Mouse (Mus musculus): ENCODE data around the gene Atf7.

Atf7 gene

DNA sequence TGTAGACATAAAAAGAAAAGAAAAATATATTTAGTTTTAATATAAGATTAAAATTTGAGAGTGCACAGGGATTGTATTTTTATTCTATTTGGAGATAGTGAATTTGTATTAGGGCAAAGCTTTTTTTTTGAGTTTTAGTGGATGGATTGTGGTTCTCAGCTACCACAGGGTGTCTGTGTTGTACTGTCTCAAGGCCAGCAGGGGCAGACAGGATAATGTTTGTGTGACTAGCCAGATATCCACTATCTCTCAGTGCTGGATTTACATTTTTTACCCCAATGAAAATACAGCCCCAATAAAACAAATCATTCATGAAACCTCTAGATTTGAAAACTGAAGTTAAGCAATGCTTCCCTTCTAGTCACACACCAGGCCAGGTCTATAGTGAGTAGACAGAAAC, 67.7 kb downstream of the Atf7 start:
- peak; percentile 66; the same call in 1 of the 2 replicates for ATAC-seq (ENCODE audit: insufficient number of reproducible peaks, low FRiP score, low TSS enrichment)

DNA sequence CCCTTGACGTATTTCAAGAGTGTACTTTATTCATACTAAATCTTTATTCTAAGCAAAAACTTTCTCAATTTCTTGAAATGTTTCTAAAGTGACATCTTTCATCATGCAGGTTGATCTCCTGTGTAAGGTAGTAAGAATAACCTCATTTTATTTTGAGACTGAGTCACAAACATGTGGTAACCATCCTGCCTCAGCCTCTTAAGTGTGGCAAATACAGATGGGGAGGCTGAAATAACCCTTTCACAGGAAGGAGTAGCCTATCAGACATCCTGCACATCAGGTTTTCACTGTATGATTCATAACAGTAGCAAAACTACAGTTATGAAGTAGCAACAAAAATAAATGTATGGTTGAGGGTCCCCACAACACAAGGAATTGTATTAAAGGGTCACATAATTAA, 69.7 kb downstream of the Atf7 start:
- ATAC-seq (ENCODE audit: insufficient number of reproducible peaks, low FRiP score, low TSS enrichment): no peak

- ATAC-seq (ENCODE audit: insufficient number of reproducible peaks, low FRiP score, low TSS enrichment): no peak
Measured at GRCm38 (mm10) chr15:102552599-102552998, 72.7 kb downstream of the Atf7 start.

- ATAC-seq (ENCODE audit: insufficient number of reproducible peaks, low FRiP score, low TSS enrichment): peak; percentile 62
Measured at GRCm38 (mm10) chr15:102547478-102547877, 77.8 kb downstream of the Atf7 start.

- peak; percentile 79 for ATAC-seq (ENCODE audit: insufficient number of reproducible peaks, low FRiP score, low TSS enrichment)
Measured at GRCm38 (mm10) chr15:102546677-102547427, 78.4 kb downstream of the Atf7 start.

- ATAC-seq (ENCODE audit: insufficient number of reproducible peaks, low FRiP score, low TSS enrichment): no peak
Measured at GRCm38 (mm10) chr15:102546246-102546645, 79.0 kb downstream of the Atf7 start.

GRCm38 (mm10) chr15:102544801-102545200, 80.5 kb downstream of the Atf7 start:
- peak; percentile 85 for ATAC-seq (ENCODE audit: insufficient number of reproducible peaks, low FRiP score, low TSS enrichment)

DNA sequence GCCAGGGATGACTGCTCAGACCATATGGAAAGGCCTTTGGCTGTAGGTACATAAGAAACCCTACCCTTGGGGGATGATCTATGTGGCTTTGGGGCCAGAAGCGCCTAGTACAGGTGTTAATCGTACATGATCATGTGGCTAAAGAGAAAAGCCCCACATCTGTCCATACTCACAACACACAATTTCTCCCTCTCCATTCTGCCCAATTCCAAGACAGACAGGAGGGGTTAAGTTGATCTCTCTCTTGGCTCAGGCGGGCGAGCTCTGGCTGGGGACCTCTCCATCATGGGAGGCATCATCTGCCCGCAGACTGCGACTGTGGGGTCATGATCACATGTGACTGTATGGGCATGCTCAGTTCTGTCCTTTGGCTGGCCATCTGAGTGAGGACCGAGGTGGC, 91.3 kb downstream of the Atf7 start:
- no peak for ATAC-seq (ENCODE audit: insufficient number of reproducible peaks, low FRiP score, low TSS enrichment)

GRCm38 (mm10) chr15:102532106-102532900, 93.0 kb downstream of the Atf7 start:
- ATAC-seq (ENCODE audit: insufficient number of reproducible peaks, low FRiP score, low TSS enrichment): peak; percentile 82

GRCm38 (mm10) chr15:102531586-102531985, 93.7 kb downstream of the Atf7 start:
- no peak for ATAC-seq (ENCODE audit: insufficient number of reproducible peaks, low FRiP score, low TSS enrichment)

- no peak for ATAC-seq (ENCODE audit: insufficient number of reproducible peaks, low FRiP score, low TSS enrichment)
Measured at GRCm38 (mm10) chr15:102530566-102530965, 94.7 kb downstream of the Atf7 start.

DNA sequence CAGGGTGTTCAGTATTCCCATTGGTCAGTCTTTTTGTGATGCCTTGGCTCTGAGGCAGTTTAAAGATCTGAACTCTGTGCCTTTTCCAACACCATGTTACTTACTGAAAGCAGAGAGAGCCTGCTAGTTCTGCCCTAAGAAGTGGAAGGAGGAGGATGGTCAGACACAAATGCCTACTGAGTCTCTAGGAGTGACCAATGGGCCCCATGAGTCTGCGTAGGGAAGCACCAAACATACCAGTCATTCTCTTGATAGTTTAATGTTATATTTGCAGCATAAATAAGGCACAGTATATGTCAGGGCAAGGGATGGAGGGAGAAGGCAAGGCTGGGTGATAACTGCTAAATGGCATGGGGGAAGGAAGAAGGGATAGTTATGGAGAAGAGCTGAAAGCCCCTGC, 96.9 kb downstream of the Atf7 start:
- no peak for ATAC-seq (ENCODE audit: insufficient number of reproducible peaks, low FRiP score, low TSS enrichment)

GRCm38 (mm10) chr15:102527936-102528335, 97.3 kb downstream of the Atf7 start:
- no peak for ATAC-seq (ENCODE audit: insufficient number of reproducible peaks, low FRiP score, low TSS enrichment)

- ATAC-seq (ENCODE audit: insufficient number of reproducible peaks, low FRiP score, low TSS enrichment): no peak
Measured at GRCm38 (mm10) chr15:102526111-102527002, 98.9 kb downstream of the Atf7 start.

DNA sequence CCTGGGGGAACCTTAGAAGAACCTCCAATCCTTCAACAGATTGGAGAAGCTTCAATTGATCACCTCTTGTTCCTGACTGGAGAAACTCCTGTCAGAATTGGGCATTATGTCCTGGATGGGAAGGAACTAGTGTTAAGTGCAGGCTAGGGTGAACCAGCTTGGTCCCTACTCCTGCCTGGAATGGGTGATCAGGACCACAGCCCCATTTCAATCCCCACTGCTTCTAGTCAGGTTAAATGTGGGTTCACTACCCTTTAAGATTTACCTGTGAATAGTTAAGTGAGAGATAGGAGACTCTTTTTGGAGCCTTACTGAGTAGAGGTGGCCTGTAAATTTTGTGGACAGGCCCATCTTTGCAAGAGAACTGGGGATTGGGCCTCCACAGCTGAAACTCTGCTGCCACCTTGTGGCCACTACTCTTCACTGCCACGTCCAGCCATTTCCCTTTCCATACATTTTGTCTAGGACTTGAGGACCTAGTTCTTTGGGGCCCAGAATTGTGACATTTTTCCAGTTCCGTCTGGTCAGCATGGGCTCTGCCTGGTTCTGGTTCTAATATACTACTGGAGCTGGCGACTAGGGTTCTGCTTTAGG, 100.3 kb downstream of the Atf7 start, which contains the start of gene Npff:
Gene Npff, minus strand, starts transcription at position 51 of the 594 bp plus-strand sequence.
- ATAC-seq (ENCODE audit: insufficient number of reproducible peaks, low FRiP score, low TSS enrichment): 0 out of 2 replicates have a peak, but pooled peaks have one; percentile 40

- no peak for ATAC-seq (ENCODE audit: insufficient number of reproducible peaks, low FRiP score, low TSS enrichment)
Measured at GRCm38 (mm10) chr15:102521480-102521879, 103.8 kb downstream of the Atf7 start.

DNA sequence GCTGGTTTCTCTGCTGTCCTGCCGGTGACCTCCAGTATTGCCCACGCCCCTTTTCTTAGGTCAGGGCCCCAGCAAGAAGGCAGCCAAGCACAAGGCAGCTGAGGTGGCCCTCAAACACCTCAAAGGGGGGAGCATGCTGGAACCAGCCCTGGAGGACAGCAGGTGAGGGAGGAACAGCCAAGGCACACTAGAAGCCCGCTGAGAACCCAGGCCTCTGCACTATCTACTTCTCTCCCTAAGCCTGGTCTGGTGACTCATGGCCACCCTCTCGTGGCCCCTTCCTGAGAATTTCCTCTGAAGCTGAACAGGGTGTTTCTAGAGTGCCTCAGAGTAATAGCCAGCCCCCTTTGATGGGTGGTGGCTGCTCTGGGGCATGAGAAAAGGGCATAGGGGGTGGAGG, 104.8 kb downstream of the Atf7 start:
- no peak for ATAC-seq (ENCODE audit: insufficient number of reproducible peaks, low FRiP score, low TSS enrichment)

- ATAC-seq (ENCODE audit: insufficient number of reproducible peaks, low FRiP score, low TSS enrichment): no peak
Measured at GRCm38 (mm10) chr15:102519211-102520141, 105.8 kb downstream of the Atf7 start.

- ATAC-seq (ENCODE audit: insufficient number of reproducible peaks, low FRiP score, low TSS enrichment): no peak
Measured at GRCm38 (mm10) chr15:102518859-102519201, 106.4 kb downstream of the Atf7 start.

All from cerebellum, adult (tissue).